Mouse (Mus musculus): ENCODE results near the gene Mthfd1l. TPM values are rescaled to one million over a fixed set of nuclear protein-coding genes. Genes with fewer than 3 reads are reported as not detected.

Mthfd1l gene
- total RNA-seq, 2 experiments from 2014 or later: 10.9 to 11.2 TPM

GRCm38 (mm10) chr10:3975898-3976622, 3.1 kb downstream of the Mthfd1l start:
- DNase-seq: no peak
- intact Hi-C loops (cut with DNase I): no loop called here

GRCm38 (mm10) chr10:3976623-3977010, 3.7 kb downstream of the Mthfd1l start:
- no peak for DNase-seq

GRCm38 (mm10) chr10:3978326-3978725, 5.4 kb downstream of the Mthfd1l start:
- intact Hi-C loops (cut with DNase I): no loop called here
- DNase-seq: no peak

More at GRCm38 (mm10) chr10:3976623-3977010, 3.7 kb downstream of the Mthfd1l start:
- intact Hi-C loops (cut with DNase I): no loop called here

- DNase-seq: peak; percentile 93
- intact Hi-C loops (cut with DNase I): no loop called here
These were observed 6.0 kb downstream of the Mthfd1l start for GRCm38 (mm10) chr10:3978792-3979488.

DNA sequence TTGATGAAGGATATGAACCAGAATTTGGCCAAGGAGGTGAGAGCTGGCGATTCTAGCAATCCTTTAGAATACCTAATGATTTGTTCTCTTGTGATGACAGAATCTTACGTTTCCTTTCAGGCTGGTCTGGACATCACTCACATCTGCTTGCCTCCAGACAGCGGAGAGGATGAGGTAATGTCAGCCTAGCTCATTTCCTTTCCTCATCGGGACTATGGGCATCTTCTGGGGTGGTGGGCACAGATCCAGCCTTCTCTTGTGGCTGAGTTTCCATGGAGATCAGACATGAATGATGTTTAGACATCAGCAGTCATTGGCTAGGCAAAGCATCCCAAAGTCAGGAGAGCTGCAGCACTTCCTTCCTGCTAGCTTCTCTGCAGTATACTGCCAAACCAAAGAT, 7.3 kb downstream of the Mthfd1l start:
- intact Hi-C loops (cut with DNase I): no loop called here
- DNase-seq: peak; percentile 20

GRCm38 (mm10) chr10:3990295-3990883, 17.5 kb downstream of the Mthfd1l start:
- intact Hi-C loops (cut with DNase I): no loop called here
- no peak for DNase-seq

DNA sequence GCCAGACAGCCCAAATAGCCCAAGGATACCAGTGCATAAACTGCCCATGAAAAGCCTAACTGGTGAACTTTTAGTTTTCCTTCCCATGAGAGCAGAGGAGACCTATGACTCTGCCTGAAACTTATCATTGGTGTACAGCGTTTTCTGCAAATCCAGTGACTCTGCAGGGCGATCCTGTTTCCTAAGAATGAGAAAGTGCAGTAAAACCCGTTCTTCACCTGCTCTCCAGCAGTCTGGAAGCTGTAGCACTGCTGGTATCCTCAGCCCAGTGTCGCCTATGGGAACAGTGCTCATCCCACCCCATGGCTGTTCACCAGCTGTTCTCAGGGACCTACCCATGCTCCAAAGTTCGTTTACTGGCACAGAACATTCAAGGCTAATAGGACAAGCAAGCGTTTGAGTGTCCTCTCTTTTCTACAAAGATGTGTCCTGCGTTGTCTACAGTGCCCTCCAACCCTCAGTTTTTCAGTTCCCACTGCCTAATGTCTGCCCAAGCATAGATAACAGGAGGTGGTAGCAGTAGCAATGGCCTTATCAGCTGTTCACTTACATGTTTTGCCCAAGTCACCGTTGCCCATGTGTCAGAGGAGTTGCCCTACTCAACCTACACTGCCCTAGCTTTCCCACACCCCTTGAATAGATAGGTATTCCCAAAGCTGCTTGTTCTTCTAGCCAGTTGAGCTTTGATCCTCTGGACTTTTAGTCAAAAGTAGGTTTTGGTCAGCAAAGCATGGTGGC, 20.6 kb downstream of the Mthfd1l start:
- intact Hi-C loops (cut with DNase I): no loop called here
- DNase-seq: no peak

- no peak for DNase-seq
- intact Hi-C loops (cut with DNase I): loop anchor here (5.0 kb wide), 1 partner anchor 337 kb away; no protein-coding TSS in a partner anchor
These were observed 22.4 kb downstream of the Mthfd1l start for GRCm38 (mm10) chr10:3995277-3995676.

GRCm38 (mm10) chr10:3996170-3996876, 23.4 kb downstream of the Mthfd1l start:
- intact Hi-C loops (cut with DNase I): loop anchor here (5.0 kb wide), 1 partner anchor 336 kb away; no protein-coding TSS in a partner anchor
- DNase-seq: peak; percentile 74

GRCm38 (mm10) chr10:3997851-3998426, 25.0 kb downstream of the Mthfd1l start:
- intact Hi-C loops (cut with DNase I): loop anchor here (5.0 kb wide), 1 partner anchor 334 kb away; no protein-coding TSS in a partner anchor
- DNase-seq: no peak

DNA sequence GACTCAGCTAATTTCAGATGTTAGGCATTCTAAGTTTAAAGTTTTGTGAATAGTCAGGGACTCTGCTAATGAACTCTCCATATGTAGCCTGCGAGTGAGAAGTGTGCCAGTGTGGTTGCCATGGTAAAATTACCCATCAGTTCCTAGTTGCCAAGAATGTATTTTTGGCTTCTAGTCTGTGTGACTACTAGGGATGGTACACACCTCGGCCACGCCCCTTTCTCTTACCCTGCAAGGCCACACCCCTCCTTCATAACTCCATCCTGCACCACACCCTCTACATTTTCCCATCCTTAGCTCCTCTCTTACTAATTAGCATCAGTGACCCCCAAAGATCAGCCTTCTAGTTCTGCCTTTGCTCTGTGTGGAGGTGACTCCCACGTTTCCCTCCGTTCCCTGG, 29.8 kb downstream of the Mthfd1l start:
- DNase-seq: no peak
- intact Hi-C loops (cut with DNase I): no loop called here

DNA sequence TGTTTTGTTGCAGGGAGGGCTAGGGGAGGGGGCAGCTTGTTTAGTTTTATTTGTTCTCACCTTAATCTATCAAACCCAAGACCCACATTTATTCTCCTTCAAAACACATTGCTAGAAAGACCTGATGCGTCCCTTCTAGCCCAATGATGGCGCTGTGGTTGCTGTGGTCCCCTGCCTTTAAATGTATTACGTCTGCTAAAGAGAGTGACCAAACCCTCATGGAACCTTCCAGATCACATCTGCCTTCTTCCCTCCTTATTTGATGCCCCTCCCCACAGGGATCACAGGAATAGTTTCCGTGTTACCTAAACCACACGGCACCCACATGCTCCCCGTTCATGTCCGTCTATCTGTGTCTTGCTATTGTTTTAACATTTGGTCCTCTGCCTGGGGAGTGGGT, 32.3 kb downstream of the Mthfd1l start:
- intact Hi-C loops (cut with DNase I): no loop called here
- DNase-seq: no peak

GRCm38 (mm10) chr10:4006296-4007015, 33.5 kb downstream of the Mthfd1l start:
- intact Hi-C loops (cut with DNase I): no loop called here
- no peak for DNase-seq

DNA sequence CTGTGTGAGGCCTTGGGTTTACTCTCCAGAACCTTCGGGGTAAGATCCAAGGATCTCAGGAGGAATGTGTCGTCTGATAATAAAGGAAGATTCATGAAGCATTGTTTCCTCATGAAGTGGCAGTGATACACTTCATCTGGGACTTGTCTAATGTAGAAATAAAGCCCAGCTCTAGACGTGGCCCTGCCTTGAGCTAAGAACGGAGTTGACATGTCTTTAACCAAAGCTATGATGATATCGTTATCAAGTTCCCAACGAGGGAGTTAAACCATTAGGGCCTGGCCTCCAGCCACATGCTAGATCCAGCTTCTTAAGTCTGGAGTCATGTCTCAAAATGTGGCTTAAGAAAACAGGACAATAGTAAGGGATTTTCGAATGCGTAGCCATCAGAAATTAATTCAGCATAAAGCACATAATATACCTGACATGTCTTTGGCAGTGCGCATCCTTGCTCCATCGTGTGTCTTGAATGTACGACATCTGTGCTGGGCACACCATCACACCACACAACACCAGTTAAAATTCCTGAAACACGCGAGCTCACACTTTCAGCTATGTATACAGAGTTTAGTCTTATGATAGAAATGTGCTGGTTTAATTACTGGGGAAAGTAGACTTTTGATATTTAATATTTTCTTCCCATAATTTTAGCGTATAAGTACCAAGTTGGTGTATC, 49.8 kb downstream of the Mthfd1l start:
- intact Hi-C loops (cut with DNase I): no loop called here
- no peak for DNase-seq

GRCm38 (mm10) chr10:4026616-4027015, 53.7 kb downstream of the Mthfd1l start:
- intact Hi-C loops (cut with DNase I): no loop called here
- no peak for DNase-seq

GRCm38 (mm10) chr10:4027466-4027865, 54.5 kb downstream of the Mthfd1l start:
- intact Hi-C loops (cut with DNase I): no loop called here

GRCm38 (mm10) chr10:4028851-4029442, 56.0 kb downstream of the Mthfd1l start:
- no peak for DNase-seq
- intact Hi-C loops (cut with DNase I): no loop called here

More at GRCm38 (mm10) chr10:4027466-4027865, 54.5 kb downstream of the Mthfd1l start:
- DNase-seq: no peak

DNA sequence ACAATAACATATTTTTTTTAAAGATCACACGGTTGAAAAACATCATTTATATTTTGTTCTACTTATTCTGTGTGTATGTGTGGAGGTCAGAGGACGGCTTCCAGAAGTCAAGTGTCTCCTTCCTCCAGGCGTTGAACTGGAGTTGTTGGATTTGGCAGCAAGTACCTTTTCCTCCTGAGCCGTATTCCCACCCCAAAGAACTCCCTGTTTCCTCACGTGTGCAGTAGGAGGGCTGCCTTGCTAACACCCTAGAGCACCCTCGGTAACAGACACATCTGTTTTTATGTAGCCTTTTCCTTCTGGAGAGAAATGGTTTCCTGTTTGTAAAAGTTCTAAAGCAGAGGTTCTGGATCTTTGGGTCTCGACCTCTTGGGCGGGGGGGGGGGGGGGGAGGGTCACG, 60.8 kb downstream of the Mthfd1l start:
- intact Hi-C loops (cut with DNase I): no loop called here
- DNase-seq: no peak

All from left cerebral cortex, postnatal 4 days (tissue).